Mouse (Mus musculus): ENCODE data around the gene Gspt1. TPM values are rescaled to one million over a fixed set of nuclear protein-coding genes. Genes with fewer than 3 reads are reported as not detected.

Gene Gspt1
- polyA plus RNA-seq, 1 experiment from 2014 or later, result 139 TPM

DNA sequence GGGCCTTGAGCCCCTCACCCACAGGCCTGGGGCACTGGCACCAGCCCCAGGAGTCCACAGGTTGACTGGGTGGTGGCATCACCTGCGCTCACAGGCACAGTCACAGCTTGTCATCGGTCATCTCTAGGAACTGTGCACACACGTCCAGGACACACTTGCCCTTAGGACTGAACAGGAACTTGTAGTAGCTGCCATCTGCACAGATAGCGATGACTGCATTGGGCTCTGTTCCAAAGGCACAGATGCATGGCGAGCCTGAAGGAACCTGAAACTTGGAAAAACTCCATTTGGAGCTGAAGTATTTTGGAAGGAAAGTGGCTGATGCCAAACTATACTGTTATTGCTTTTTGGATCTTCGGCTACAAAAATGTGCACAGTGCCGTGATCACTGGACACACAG lies 64.0 kb downstream of the Gspt1 start:
- H3K79me2 ChIP-seq (ENCODE audit: inconsistent target), result no peaks in the 10 kb centered on the region
- no peak overlapping the region for H3K27ac ChIP-seq
- peaks cover 31% of the 10 kb centered on the region for H3K36me3 ChIP-seq (ENCODE audit: inconsistent target)
- no peak overlapping the region for H3K4me3 ChIP-seq (ENCODE audit: inconsistent target)
- 90% methylated on average over 7 of the region's 7 CpGs for WGBS (ENCODE audit: missing documents)

GRCm38 (mm10) chr16:11177404-11177803 lies 76.7 kb downstream of the Gspt1 start:
- Histone ChIP-seq H3K79me2 (ENCODE audit: inconsistent target) (peaks cover 35% of the 10 kb centered on the region), H3K4me3 (ENCODE audit: inconsistent target) (no peak overlapping the region; the same call in 1 of the 2 replicates), H3K27ac (peak overlapping the region; percentile 57), H3K36me3 (ENCODE audit: inconsistent target) (no peaks in the 10 kb centered on the region)
- 57% methylated on average over 2 of the region's 2 CpGs for WGBS (ENCODE audit: missing documents)

DNA sequence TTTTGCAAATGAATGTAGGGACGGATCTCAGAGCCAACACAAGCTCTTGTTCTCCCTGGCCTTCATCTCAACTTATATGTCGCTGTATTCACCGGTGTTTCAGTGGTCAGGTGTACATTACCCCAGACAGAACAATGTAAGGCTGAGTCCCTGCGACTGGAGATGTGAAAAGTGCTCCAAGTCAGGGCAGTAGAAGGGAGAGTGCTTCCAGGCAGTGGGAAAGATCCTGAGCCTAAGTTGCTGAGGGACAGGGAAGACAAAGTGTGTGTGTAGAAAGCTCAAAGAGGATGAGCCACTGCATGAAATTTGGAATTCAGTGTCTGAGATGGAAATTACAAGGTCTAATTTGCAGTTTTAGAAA lies 77.3 kb downstream of the Gspt1 start:
- peaks cover 40% of the 10 kb centered on the region for H3K79me2 ChIP-seq (ENCODE audit: inconsistent target)
- H3K27ac ChIP-seq, result peak overlapping the region; percentile 57
- no peaks in the 10 kb centered on the region for H3K36me3 ChIP-seq (ENCODE audit: inconsistent target)
- H3K4me3 ChIP-seq (ENCODE audit: inconsistent target), result peak overlapping the region; percentile 55
- 6% methylated on average over 4 of the region's 4 CpGs for WGBS (ENCODE audit: missing documents)

GRCm38 (mm10) chr16:11176208-11176883 lies 77.8 kb downstream of the Gspt1 start, which contains the start of gene Zc3h7a:
Zc3h7a (minus strand) TSS chr16:11176393.
- Histone ChIP-seq H3K27ac (peak within 1 kb of the TSS; percentile 71), H3K4me3 (ENCODE audit: inconsistent target) (peak within 1 kb of the TSS; percentile 83), H3K79me2 (ENCODE audit: inconsistent target) (peaks cover 45% of the 10 kb centered on the region), H3K36me3 (ENCODE audit: inconsistent target) (no peaks in the 10 kb centered on the region)
- under 1% methylated on average over 56 of the region's 57 CpGs for WGBS (ENCODE audit: missing documents)

GRCm38 (mm10) chr16:11175489-11176207 lies 78.5 kb downstream of the Gspt1 start:
- H3K36me3 ChIP-seq (ENCODE audit: inconsistent target), result no peaks in the 10 kb centered on the region
- peaks cover 52% of the 10 kb centered on the region for H3K79me2 ChIP-seq (ENCODE audit: inconsistent target)
- H3K27ac ChIP-seq, result peak overlapping the region; percentile 71
- WGBS (ENCODE audit: missing documents), result 1% methylated on average over 60 of the region's 72 CpGs
- peak overlapping the region; percentile 83 for H3K4me3 ChIP-seq (ENCODE audit: inconsistent target)

GRCm38 (mm10) chr16:11175100-11175488 lies 79.0 kb downstream of the Gspt1 start:
- WGBS (ENCODE audit: missing documents), result 1% methylated on average over 9 of the region's 9 CpGs
- Histone ChIP-seq H3K79me2 (ENCODE audit: inconsistent target) (peaks cover 58% of the 10 kb centered on the region), H3K27ac (peak overlapping the region; percentile 71), H3K36me3 (ENCODE audit: inconsistent target) (no peaks in the 10 kb centered on the region), H3K4me3 (ENCODE audit: inconsistent target) (peak overlapping the region; percentile 83)

- Histone ChIP-seq H3K79me2 (ENCODE audit: inconsistent target) (peaks cover 62% of the 10 kb centered on the region), H3K27ac (peak overlapping the region; percentile 71), H3K4me3 (ENCODE audit: inconsistent target) (peak overlapping the region; percentile 83), H3K36me3 (ENCODE audit: inconsistent target) (no peaks in the 10 kb centered on the region)
- WGBS (ENCODE audit: missing documents), result 3% methylated on average over 10 of the region's 10 CpGs
Measured at GRCm38 (mm10) chr16:11174671-11175081, 79.4 kb downstream of the Gspt1 start.

GRCm38 (mm10) chr16:11171679-11172078 lies 82.4 kb downstream of the Gspt1 start:
- WGBS (ENCODE audit: missing documents), result 97% methylated on average over 6 of the region's 6 CpGs
- no peak overlapping the region for H3K27ac ChIP-seq

More at GRCm38 (mm10) chr16:11171679-11172078, 82.4 kb downstream of the Gspt1 start:
- H3K79me2 ChIP-seq (ENCODE audit: inconsistent target), result peaks cover 92% of the 10 kb centered on the region
- H3K36me3 ChIP-seq (ENCODE audit: inconsistent target), result no peaks in the 10 kb centered on the region
- no peak overlapping the region for H3K4me3 ChIP-seq (ENCODE audit: inconsistent target)

Other genes starting within 250 kb of the Gspt1 start
- gene Snn, start 193.4 kb downstream of the Gspt1 start, polyA plus RNA-seq (2018), result 5.0 to 12.4 TPM (median 5.0 TPM) in 3 replicates
- 325 to 1,163 TPM (median 559 TPM) in 3 replicates for gene Litaf, start 188.2 kb downstream of the Gspt1 start, polyA plus RNA-seq (2018)
- 15.5 to 18.2 TPM (median 18.0 TPM) in 3 replicates for gene Txndc11, start 119.7 kb downstream of the Gspt1 start, polyA plus RNA-seq (2018)
- 64.3 to 121 TPM (median 115 TPM) in 3 replicates for gene Zc3h7a, start 77.9 kb downstream of the Gspt1 start, polyA plus RNA-seq (2018)
- gene Rsl1d1, start 51.0 kb downstream of the Gspt1 start, polyA plus RNA-seq (2018), result 45.4 to 112 TPM (median 99.2 TPM) in 3 replicates
- gene Tnfrsf17, start 59.5 kb upstream of the Gspt1 start, polyA plus RNA-seq (2018), result not detected in 3 replicates
- 19.8 to 25.6 TPM (median 21.9 TPM) in 3 replicates for gene Snx29, start 68.6 kb upstream of the Gspt1 start, polyA plus RNA-seq (2018)

Measured in macrophage (primary cell).